Mouse (Mus musculus): ENCODE results near the gene Haspin. TPM values are rescaled to one million over a fixed set of nuclear protein-coding genes. Genes with fewer than 3 reads are reported as not detected.

Gene Haspin
- total and polyA plus RNA-seq, 3 experiments = 15.7 to 27.0 (median 18.6) TPM

DNA sequence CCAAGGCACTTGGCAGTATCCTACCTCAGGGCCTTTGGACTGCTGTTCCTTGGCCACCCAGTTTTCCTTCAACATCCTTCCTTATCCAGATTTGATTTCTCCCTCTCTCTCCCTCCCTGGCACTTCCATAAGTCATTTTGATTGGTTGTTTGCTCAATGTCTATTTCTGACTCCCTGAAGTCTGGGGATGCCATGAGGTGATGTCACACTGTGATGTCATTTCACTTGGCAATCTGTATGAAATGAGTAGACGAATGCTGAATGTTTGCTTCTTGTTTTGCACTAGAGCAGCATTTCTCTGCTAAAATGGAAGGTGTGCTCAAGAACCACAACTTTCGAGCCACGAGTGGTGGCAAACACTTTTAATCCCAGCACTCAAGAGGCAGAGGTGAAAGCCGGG lies 23.5 kb upstream of the Haspin start:
- TF ChIP-seq RCOR1 (conservative IDR thresholded peaks at IDR 0.05; ENCODE audit: low read depth, low read length) (no peak), USF1 (IDR thresholded peaks at IDR 0.05; ENCODE audit: low read depth, low read length) (no peak), RAD21 (IDR thresholded peaks at IDR 0.05; ENCODE audit: low read depth, low read length) (no peak), MAFK (IDR thresholded peaks at IDR 0.05; ENCODE audit: insufficient replicate concordance, low read length) (no peak), NELFE (IDR thresholded peaks at IDR 0.05; ENCODE audit: low read depth, low read length) (no peak), JUND (conservative IDR thresholded peaks at IDR 0.05; ENCODE audit: low read depth, low read length) (no peak), ZMIZ1 (IDR thresholded peaks at IDR 0.05; ENCODE audit: low read depth, low read length) (no peak), SMC3 (IDR thresholded peaks at IDR 0.05; ENCODE audit: low read depth, low read length) (no peak), CHD2 (IDR thresholded peaks at IDR 0.05; ENCODE audit: low read length) (no peak), MEF2A (IDR thresholded peaks at IDR 0.05; ENCODE audit: borderline replicate concordance, low read depth, low read length) (no peak), PAX5 (IDR thresholded peaks at IDR 0.05; ENCODE audit: low read length) (no peak), MYC (IDR thresholded peaks at IDR 0.05; ENCODE audit: low read depth, low read length) (no peak)
- peaks cover 0 to 9% of the 10 kb centered on the region in 2 experiments for H3K36me3 ChIP-seq (replicated peaks in 1 of 2; ENCODE audit: control insufficient read depth in 1 of 2, insufficient read depth in 1 of 2, low read length in 1 of 2)
- H3K9ac ChIP-seq (ENCODE audit: insufficient read depth, low read depth) = no peak overlapping the region
- in situ Hi-C loops (cut with MboI; ENCODE audit: low pct_ligation_motif_present, low pct_unique_long_range_greater_than_20kb, low sequenced_read_pairs) (no loop called here), dilution Hi-C loops (cut with MboI; ENCODE audit: extremely low pct_ligation_motif_present, extremely low pct_unique_long_range_greater_than_20kb, low sequenced_read_pairs) (no loop called here)
- no peaks in the 10 kb centered on the region for H3K9me3 ChIP-seq (replicated peaks; ENCODE audit: low read length)
- H3K4me2 ChIP-seq (ENCODE audit: insufficient read depth, low read depth, poor library complexity, severe bottlenecking) = no peak overlapping the region
- no peaks in the 10 kb centered on the region for H3K79me2 ChIP-seq (replicated peaks; ENCODE audit: control insufficient read depth, extremely low read depth, insufficient read depth, poor library complexity, severe bottlenecking)
- peaks cover 0 to 21% of the 10 kb centered on the region in 2 experiments; a peak in 3 of 4 replicates for H3K4me1 ChIP-seq (ENCODE audit: control insufficient read depth in 1 of 2, insufficient read depth in 2 of 2)
- H3K27ac ChIP-seq (ENCODE audit: insufficient read depth, low read depth) = no peak overlapping the region
- peaks cover 40% of the 10 kb centered on the region for H3K27me3 ChIP-seq (replicated peaks)
- no peak overlapping the region for H3K4me3 ChIP-seq (replicated peaks in 1 of 3; ENCODE audit: low read depth in 2 of 3, low read length in 2 of 3, poor library complexity in 1 of 3)
- DNase-seq (ENCODE audit: extremely low read depth) = no peak

DNA sequence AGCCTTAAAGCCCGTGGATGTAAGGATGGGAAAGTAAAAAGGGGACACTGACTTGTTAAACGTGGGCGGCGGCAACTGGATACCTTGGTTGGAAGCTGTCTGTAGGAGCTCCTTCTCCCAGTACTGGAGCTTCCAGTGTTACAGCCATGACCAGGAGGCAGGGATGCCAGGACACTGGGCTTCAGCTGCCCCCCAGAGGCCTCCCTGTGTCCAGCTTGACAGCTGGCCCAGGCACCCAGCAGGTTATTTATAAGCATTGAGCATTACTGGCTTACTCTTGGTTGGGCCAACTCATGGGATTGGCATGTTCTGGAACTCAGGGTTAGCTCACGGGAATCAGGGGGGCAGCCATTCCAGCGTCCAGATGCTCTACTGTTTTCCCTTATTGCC lies 22.7 kb upstream of the Haspin start:
- no peak overlapping the region for H3K27ac ChIP-seq (ENCODE audit: insufficient read depth, low read depth)
- H3K27me3 ChIP-seq (replicated peaks) = peaks cover 47% of the 10 kb centered on the region
- no peaks in the 10 kb centered on the region for H3K79me2 ChIP-seq (replicated peaks; ENCODE audit: control insufficient read depth, extremely low read depth, insufficient read depth, poor library complexity, severe bottlenecking)
- H3K4me1 ChIP-seq (ENCODE audit: control insufficient read depth in 1 of 2, insufficient read depth in 2 of 2) = peaks cover 0 to 21% of the 10 kb centered on the region in 2 experiments; a peak in 3 of 4 replicates
- H3K9me3 ChIP-seq (replicated peaks; ENCODE audit: low read length) = no peaks in the 10 kb centered on the region
- no peak for TF ChIP-seq IRF4 (IDR thresholded peaks at IDR 0.05; ENCODE audit: low read depth, low read length)
- no peak for TF ChIP-seq MYC (IDR thresholded peaks at IDR 0.05; ENCODE audit: low read depth, low read length)
- TF ChIP-seq CTCF (conservative IDR thresholded peaks at IDR 0.05 in 1 of 2, IDR thresholded peaks at IDR 0.05 in 1 of 2; ENCODE audit: low read depth in 2 of 2, low read length in 2 of 2) = no peak
- TF ChIP-seq KAT2A (IDR thresholded peaks at IDR 0.05; ENCODE audit: insufficient replicate concordance, low read length) = no peak
- TF ChIP-seq TCF12 (IDR thresholded peaks at IDR 0.05; ENCODE audit: low read depth, low read length) = no peak
- no peak for TF ChIP-seq POLR2A (IDR thresholded peaks at IDR 0.05; ENCODE audit: low read depth, low read length)
- no peak for TF ChIP-seq MAFK (IDR thresholded peaks at IDR 0.05; ENCODE audit: insufficient replicate concordance, low read length)
- TF ChIP-seq MAX (IDR thresholded peaks at IDR 0.05; ENCODE audit: low read length) = no peak
- no peak for TF ChIP-seq GABPA (IDR thresholded peaks at IDR 0.05; ENCODE audit: insufficient replicate concordance, low read depth, low read length)
- TF ChIP-seq UBTF (IDR thresholded peaks at IDR 0.05; ENCODE audit: low read depth, low read length) = no peak
- no peak for TF ChIP-seq ZNF384 (IDR thresholded peaks at IDR 0.05; ENCODE audit: low read depth, low read length)
- TF ChIP-seq CHD2 (IDR thresholded peaks at IDR 0.05; ENCODE audit: low read length) = no peak
- peaks cover 0 to 4% of the 10 kb centered on the region in 2 experiments for H3K36me3 ChIP-seq (replicated peaks in 1 of 2; ENCODE audit: control insufficient read depth in 1 of 2, insufficient read depth in 1 of 2, low read length in 1 of 2)
- in situ Hi-C loops (cut with MboI; ENCODE audit: low pct_ligation_motif_present, low pct_unique_long_range_greater_than_20kb, low sequenced_read_pairs) (no loop called here), dilution Hi-C loops (cut with MboI; ENCODE audit: extremely low pct_ligation_motif_present, extremely low pct_unique_long_range_greater_than_20kb, low sequenced_read_pairs) (no loop called here)
- DNase-seq (ENCODE audit: extremely low read depth) = no peak
- peak overlapping the region in 1 of 3 experiments; percentile 38 for H3K4me3 ChIP-seq (replicated peaks in 1 of 3; ENCODE audit: low read depth in 2 of 3, low read length in 2 of 3, poor library complexity in 1 of 3)
- H3K4me2 ChIP-seq (ENCODE audit: insufficient read depth, low read depth, poor library complexity, severe bottlenecking) = no peak overlapping the region
- H3K9ac ChIP-seq (ENCODE audit: insufficient read depth, low read depth) = no peak overlapping the region

Data from CH12.LX (cell line).